Mouse (Mus musculus): ENCODE measurements around the gene Rpa1. TPM values are rescaled to one million over a fixed set of nuclear protein-coding genes. Genes with fewer than 3 reads are reported as not detected.

Rpa1 gene
- polyA plus RNA-seq, 1 experiment from 2014 or later = 149 TPM

DNA sequence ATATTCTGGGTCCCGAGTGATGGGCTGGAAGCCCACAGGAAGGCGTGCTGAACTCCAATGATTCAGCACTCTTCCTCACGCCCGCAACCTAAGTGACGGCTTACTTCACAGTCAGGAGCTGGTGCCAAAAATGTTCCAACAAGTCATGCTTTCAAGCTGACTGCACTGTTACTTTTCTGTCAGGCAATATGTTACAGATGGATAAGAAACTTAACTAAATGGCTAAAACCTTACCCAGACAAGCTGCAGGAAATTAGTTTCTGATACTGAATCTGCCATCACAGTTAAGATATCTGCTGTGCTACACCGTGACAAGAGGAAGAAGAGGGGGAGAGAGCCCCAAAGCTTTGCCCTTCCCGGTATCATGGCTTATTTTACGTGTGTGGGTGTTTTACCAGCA lies 34.3 kb downstream of the Rpa1 start:
- peaks cover 3% of the 10 kb centered on the region for H3K4me1 ChIP-seq (replicated peaks; ENCODE audit: control insufficient read depth, insufficient read depth, low read length)
- H3K36me3 ChIP-seq (ENCODE audit: control insufficient read depth, insufficient read depth, low read length) = peaks cover 58% of the 10 kb centered on the region
- no peak overlapping the region for H3K4me2 ChIP-seq
- H3K9me3 ChIP-seq (ENCODE audit: control insufficient read depth, low read length) = no peaks in the 10 kb centered on the region
- H3K9ac ChIP-seq (ENCODE audit: low read depth, low read length) = no peak overlapping the region
- DNase-seq (ENCODE audit: low spot score) (no peak), ATAC-seq (replicated peaks; ENCODE audit: low FRiP score) (peak; percentile 68)
- no peaks in the 10 kb centered on the region for H3K27me3 ChIP-seq (replicated peaks; ENCODE audit: control insufficient read depth, insufficient read depth, low read length)
- H3K4me3 ChIP-seq (ENCODE audit: low read depth, low read length) = no peak overlapping the region
- WGBS = 60% methylated on average over 8 of the region's 8 CpGs
- no peak overlapping the region for H3K27ac ChIP-seq (ENCODE audit: low read depth, low read length)

DNA sequence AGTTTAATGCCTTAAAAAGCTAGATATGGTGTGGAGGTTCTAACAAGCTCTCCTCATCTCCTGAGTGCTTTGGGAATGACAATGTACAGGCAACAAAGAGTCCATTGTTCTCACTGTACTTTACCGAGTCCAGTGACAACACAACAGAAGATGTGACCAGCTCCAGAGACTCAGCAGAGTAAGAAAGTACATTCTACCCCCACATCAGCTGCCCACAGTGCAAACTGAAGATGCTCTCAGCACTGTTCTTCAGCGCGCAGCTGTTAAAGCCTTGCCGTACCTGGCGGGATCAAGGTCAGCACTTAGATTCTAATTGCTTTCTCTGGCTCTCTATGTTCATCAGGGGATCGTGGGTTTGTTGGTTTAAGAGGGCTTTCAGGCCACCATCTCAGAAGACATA lies 36.4 kb downstream of the Rpa1 start:
- WGBS = 94% methylated on average over 6 of the region's 6 CpGs
- no peak for ATAC-seq (replicated peaks; ENCODE audit: low FRiP score)
- H3K4me3 ChIP-seq (ENCODE audit: low read depth, low read length) = no peak overlapping the region
- no peaks in the 10 kb centered on the region for H3K27me3 ChIP-seq (replicated peaks; ENCODE audit: control insufficient read depth, insufficient read depth, low read length)
- peaks cover 3% of the 10 kb centered on the region; the same call in 1 of the 2 replicates for H3K4me1 ChIP-seq (replicated peaks; ENCODE audit: control insufficient read depth, insufficient read depth, low read length)
- H3K27ac ChIP-seq (ENCODE audit: low read depth, low read length) = no peak overlapping the region
- no peak overlapping the region for H3K4me2 ChIP-seq
- H3K9me3 ChIP-seq (ENCODE audit: control insufficient read depth, low read length) = no peaks in the 10 kb centered on the region
- H3K36me3 ChIP-seq (ENCODE audit: control insufficient read depth, insufficient read depth, low read length) = peaks cover 58% of the 10 kb centered on the region
- no peak overlapping the region for H3K9ac ChIP-seq (ENCODE audit: low read depth, low read length)
- DNase-seq (ENCODE audit: low spot score) = no peak

DNA sequence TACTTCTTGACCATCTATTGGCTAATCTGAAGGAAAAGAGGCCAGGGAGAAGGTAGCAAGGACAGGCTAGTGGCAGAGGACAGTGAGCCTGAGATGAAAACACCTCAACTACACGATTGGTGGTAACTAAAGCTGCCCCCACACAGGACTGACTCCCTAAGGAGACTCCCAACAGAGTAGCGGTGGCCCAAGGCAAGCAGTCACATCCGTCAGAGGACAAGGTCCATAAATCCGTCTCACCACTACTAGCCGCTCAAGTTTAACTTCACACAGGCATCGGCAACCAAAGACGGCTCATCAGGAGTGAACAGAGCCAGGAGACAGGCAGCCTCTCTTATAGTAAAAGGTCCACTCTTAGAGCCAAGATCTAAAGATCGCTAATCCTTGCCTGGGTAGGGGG lies 37.3 kb downstream of the Rpa1 start:
- Histone ChIP-seq H3K27ac (ENCODE audit: low read depth, low read length) (no peak overlapping the region), H3K9me3 (ENCODE audit: control insufficient read depth, low read length) (no peaks in the 10 kb centered on the region), H3K9ac (ENCODE audit: low read depth, low read length) (no peak overlapping the region), H3K36me3 (ENCODE audit: control insufficient read depth, insufficient read depth, low read length) (peaks cover 60% of the 10 kb centered on the region), H3K4me2 (no peak overlapping the region), H3K4me3 (ENCODE audit: low read depth, low read length) (no peak overlapping the region), H3K4me1 (replicated peaks; ENCODE audit: control insufficient read depth, insufficient read depth, low read length) (peaks cover 4% of the 10 kb centered on the region; the same call in 1 of the 2 replicates), H3K27me3 (replicated peaks; ENCODE audit: control insufficient read depth, insufficient read depth, low read length) (no peaks in the 10 kb centered on the region)
- ATAC-seq (replicated peaks; ENCODE audit: low FRiP score) (no peak), DNase-seq (ENCODE audit: low spot score) (no peak)
- 90% methylated on average over 8 of the region's 8 CpGs for WGBS

DNA sequence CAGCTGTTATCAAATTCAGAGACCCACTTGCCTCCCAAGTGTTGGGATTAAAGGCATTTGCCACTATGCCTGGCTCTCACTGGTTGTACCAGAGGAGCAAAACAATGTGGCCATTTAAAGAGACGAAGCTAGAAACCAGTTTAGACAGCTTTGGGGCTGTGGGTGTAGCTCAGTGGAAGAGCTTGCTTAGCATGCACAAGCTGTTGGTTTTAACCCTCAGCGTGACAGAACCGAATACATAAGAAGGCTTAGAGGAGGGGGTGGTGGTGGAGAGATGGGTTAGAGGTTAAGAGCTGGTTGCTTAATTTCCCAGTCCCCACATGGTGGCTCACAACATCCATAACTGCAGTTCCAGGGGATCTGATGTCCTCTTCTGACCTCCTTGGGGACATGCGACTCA lies 39.5 kb downstream of the Rpa1 start:
- Histone ChIP-seq H3K27ac (ENCODE audit: low read depth, low read length) (no peak overlapping the region), H3K9ac (ENCODE audit: low read depth, low read length) (no peak overlapping the region), H3K4me1 (replicated peaks; ENCODE audit: control insufficient read depth, insufficient read depth, low read length) (peaks cover 2% of the 10 kb centered on the region; the same call in 1 of the 2 replicates), H3K36me3 (ENCODE audit: control insufficient read depth, insufficient read depth, low read length) (peaks cover 52% of the 10 kb centered on the region), H3K4me2 (no peak overlapping the region), H3K27me3 (replicated peaks; ENCODE audit: control insufficient read depth, insufficient read depth, low read length) (no peaks in the 10 kb centered on the region), H3K9me3 (ENCODE audit: control insufficient read depth, low read length) (no peaks in the 10 kb centered on the region), H3K4me3 (ENCODE audit: low read depth, low read length) (no peak overlapping the region)
- DNase-seq (ENCODE audit: low spot score) (no peak), ATAC-seq (replicated peaks; ENCODE audit: low FRiP score) (no peak)
- WGBS = 92% methylated on average over 4 of the region's 4 CpGs

DNA sequence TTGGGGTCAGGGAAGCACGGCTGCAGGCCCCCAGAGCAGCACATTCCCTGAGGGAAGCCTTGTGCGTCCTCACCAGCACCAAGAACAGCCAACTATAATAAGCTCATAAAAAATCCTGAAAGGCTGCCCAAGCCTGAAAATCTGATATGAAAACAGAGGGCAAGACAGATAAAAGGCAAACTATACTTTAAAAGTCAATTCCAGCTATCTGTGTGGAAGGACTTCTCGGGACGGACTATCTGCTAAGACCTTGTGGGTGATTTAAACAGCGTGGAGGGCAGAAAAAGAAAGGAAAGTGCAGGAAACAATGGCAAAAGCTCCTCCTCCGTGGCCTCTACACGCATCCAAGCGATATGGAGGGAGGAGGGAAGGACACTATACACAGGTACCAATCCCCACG lies 43.3 kb downstream of the Rpa1 start:
- Histone ChIP-seq H3K4me2 (no peak overlapping the region), H3K4me1 (replicated peaks; ENCODE audit: control insufficient read depth, insufficient read depth, low read length) (peaks cover 18% of the 10 kb centered on the region), H3K27ac (ENCODE audit: low read depth, low read length) (no peak overlapping the region), H3K36me3 (ENCODE audit: control insufficient read depth, insufficient read depth, low read length) (peaks cover 46% of the 10 kb centered on the region), H3K9me3 (ENCODE audit: control insufficient read depth, low read length) (no peaks in the 10 kb centered on the region), H3K27me3 (replicated peaks; ENCODE audit: control insufficient read depth, insufficient read depth, low read length) (no peaks in the 10 kb centered on the region), H3K4me3 (ENCODE audit: low read depth, low read length) (no peak overlapping the region), H3K9ac (ENCODE audit: low read depth, low read length) (no peak overlapping the region)
- ATAC-seq (replicated peaks; ENCODE audit: low FRiP score) (no peak), DNase-seq (ENCODE audit: low spot score) (no peak)
- WGBS = 74% methylated on average over 9 of the region's 9 CpGs

DNA sequence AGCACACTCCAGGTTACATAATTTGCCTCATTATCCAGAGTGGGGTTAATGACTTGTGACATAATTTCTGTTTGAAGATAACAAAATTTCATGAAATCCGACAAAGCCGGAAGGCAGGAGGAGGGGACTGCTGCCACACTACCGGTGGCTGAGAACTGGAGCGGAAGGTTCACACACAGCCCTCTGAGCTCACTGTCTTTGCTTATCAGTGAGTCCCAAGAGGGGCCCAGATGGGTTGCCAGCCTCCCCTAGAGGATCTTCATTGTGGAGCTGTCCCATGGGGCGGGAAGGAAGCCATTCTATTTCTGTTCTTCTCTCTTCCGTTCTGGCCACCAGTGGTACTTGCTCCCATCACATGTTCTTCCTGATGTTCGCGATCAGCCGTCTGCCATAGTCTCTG lies 47.2 kb downstream of the Rpa1 start:
- Histone ChIP-seq H3K27ac (ENCODE audit: low read depth, low read length) (peak overlapping the region; percentile 67), H3K9me3 (ENCODE audit: control insufficient read depth, low read length) (no peaks in the 10 kb centered on the region), H3K4me1 (replicated peaks; ENCODE audit: control insufficient read depth, insufficient read depth, low read length) (peaks cover 24% of the 10 kb centered on the region), H3K27me3 (replicated peaks; ENCODE audit: control insufficient read depth, insufficient read depth, low read length) (no peaks in the 10 kb centered on the region), H3K36me3 (ENCODE audit: control insufficient read depth, insufficient read depth, low read length) (peaks cover 29% of the 10 kb centered on the region), H3K4me3 (ENCODE audit: low read depth, low read length) (no peak overlapping the region), H3K4me2 (peak overlapping the region; percentile 40), H3K9ac (ENCODE audit: low read depth, low read length) (peak overlapping the region; percentile 46)
- WGBS = 53% methylated on average over 9 of the region's 9 CpGs
- DNase-seq (ENCODE audit: low spot score) (no peak), ATAC-seq (replicated peaks; ENCODE audit: low FRiP score) (peak; percentile 90)

DNA sequence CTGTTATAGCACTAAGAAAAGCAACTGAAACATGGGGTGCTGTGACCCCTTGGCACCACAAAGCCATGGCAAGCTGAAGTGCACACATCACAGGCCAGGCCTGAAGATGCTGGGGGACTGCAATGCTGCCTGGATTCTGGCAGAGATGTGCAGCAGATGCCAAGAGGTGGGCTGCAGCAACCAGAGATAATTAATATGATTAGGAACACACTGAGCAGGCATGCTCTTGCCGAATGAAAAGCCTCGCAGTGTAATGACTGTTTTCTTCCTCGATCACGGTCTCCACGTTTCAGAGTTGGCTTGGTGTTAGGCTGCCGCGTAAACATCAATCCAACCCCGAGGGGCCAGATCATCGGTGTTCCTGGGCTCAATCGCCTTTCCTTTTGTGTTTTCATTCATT lies 48.3 kb downstream of the Rpa1 start:
- no peak overlapping the region for H3K4me3 ChIP-seq (ENCODE audit: low read depth, low read length)
- H3K9ac ChIP-seq (ENCODE audit: low read depth, low read length) = no peak overlapping the region
- DNase-seq (ENCODE audit: low spot score) (no peak), ATAC-seq (replicated peaks; ENCODE audit: low FRiP score) (no peak)
- no peaks in the 10 kb centered on the region for H3K27me3 ChIP-seq (replicated peaks; ENCODE audit: control insufficient read depth, insufficient read depth, low read length)
- no peak overlapping the region for H3K27ac ChIP-seq (ENCODE audit: low read depth, low read length)
- H3K36me3 ChIP-seq (ENCODE audit: control insufficient read depth, insufficient read depth, low read length) = peaks cover 23% of the 10 kb centered on the region
- no peaks in the 10 kb centered on the region for H3K9me3 ChIP-seq (ENCODE audit: control insufficient read depth, low read length)
- H3K4me2 ChIP-seq = no peak overlapping the region
- H3K4me1 ChIP-seq (replicated peaks; ENCODE audit: control insufficient read depth, insufficient read depth, low read length) = peaks cover 27% of the 10 kb centered on the region
- WGBS = 90% methylated on average over 10 of the region's 10 CpGs

DNA sequence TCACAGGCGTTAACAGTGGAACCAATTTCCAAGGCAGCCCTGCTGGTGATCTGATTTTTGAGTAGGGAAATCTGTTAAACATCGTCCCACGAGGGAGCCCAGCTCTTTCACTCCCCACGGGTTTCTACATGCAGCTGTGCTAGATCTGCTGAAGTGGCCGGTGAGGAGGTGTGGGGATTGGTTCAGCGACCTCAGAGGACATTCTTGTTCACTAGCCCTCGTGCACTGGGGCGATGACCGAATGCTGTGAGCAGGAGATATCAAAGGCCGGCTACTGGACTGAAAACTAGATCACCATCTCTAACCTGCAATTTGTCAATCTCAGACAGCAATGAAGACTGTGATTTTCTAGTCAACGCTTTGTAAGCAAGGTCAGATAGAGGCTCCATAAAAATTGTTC lies 49.6 kb downstream of the Rpa1 start:
- peaks cover 23% of the 10 kb centered on the region for H3K36me3 ChIP-seq (ENCODE audit: control insufficient read depth, insufficient read depth, low read length)
- no peak overlapping the region for H3K4me2 ChIP-seq
- 67% methylated on average over 11 of the region's 11 CpGs for WGBS
- no peak overlapping the region for H3K4me3 ChIP-seq (ENCODE audit: low read depth, low read length)
- no peaks in the 10 kb centered on the region; the same call in 1 of the 2 replicates for H3K27me3 ChIP-seq (replicated peaks; ENCODE audit: control insufficient read depth, insufficient read depth, low read length)
- no peak for DNase-seq (ENCODE audit: low spot score)
- ATAC-seq (replicated peaks; ENCODE audit: low FRiP score) = no peak
- no peak overlapping the region for H3K27ac ChIP-seq (ENCODE audit: low read depth, low read length)
- H3K9me3 ChIP-seq (ENCODE audit: control insufficient read depth, low read length) = no peaks in the 10 kb centered on the region
- peaks cover 35% of the 10 kb centered on the region for H3K4me1 ChIP-seq (replicated peaks; ENCODE audit: control insufficient read depth, insufficient read depth, low read length)
- no peak overlapping the region for H3K9ac ChIP-seq (ENCODE audit: low read depth, low read length)

DNA sequence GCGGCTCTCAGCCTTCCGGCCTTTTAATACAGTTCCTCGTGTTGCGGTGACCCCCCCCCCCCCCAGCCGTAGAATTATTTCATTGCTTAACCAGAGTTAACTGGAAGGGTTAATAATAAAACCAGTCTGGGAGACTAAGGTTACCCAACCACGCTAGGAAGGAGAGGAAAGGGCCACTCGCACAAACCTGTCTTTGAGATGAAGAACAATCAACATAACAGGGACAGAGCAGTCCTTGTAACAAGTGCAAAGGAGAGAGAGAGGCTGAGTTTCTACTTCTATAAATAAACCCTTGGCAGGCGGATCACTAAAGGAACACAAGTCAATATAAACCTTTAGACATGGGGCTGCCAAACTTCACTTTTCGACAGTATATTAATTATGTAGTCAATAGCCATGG lies 50.5 kb downstream of the Rpa1 start:
- WGBS = 76% methylated on average over 9 of the region's 9 CpGs

More for the DNA sequence above, 50.5 kb downstream of the Rpa1 start:
- no peak for DNase-seq (ENCODE audit: low spot score)
- Histone ChIP-seq H3K27ac (ENCODE audit: low read depth, low read length) (no peak overlapping the region), H3K36me3 (ENCODE audit: control insufficient read depth, insufficient read depth, low read length) (peaks cover 20% of the 10 kb centered on the region), H3K27me3 (replicated peaks; ENCODE audit: control insufficient read depth, insufficient read depth, low read length) (no peaks in the 10 kb centered on the region; the same call in none of the 2 replicates), H3K9me3 (ENCODE audit: control insufficient read depth, low read length) (no peaks in the 10 kb centered on the region), H3K4me2 (no peak overlapping the region), H3K9ac (ENCODE audit: low read depth, low read length) (no peak overlapping the region), H3K4me3 (ENCODE audit: low read depth, low read length) (no peak overlapping the region), H3K4me1 (replicated peaks; ENCODE audit: control insufficient read depth, insufficient read depth, low read length) (peaks cover 35% of the 10 kb centered on the region)
- ATAC-seq (replicated peaks; ENCODE audit: low FRiP score) = no peak
